Mouse (Mus musculus): ENCODE data around the gene Gpr135. TPM values are rescaled to one million over a fixed set of nuclear protein-coding genes. Genes with fewer than 3 reads are reported as not detected.

The Gpr135 gene
- polyA plus RNA-seq, 1 experiment from 2014 or later: 0.14 TPM

GRCm38 (mm10) chr12:72021543-72021942, 49.4 kb downstream of the Gpr135 start:
- Histone ChIP-seq H3K9me3 (replicated peaks; ENCODE audit: control insufficient read depth, low read length) (no peaks in the 10 kb centered on the region), H3K9ac (ENCODE audit: low read depth, low read length) (no peak overlapping the region), H3K27me3 (ENCODE audit: control insufficient read depth, insufficient read depth, low read depth, low read length) (no peaks in the 10 kb centered on the region), H3K36me3 (ENCODE audit: control insufficient read depth, insufficient read depth) (no peaks in the 10 kb centered on the region), H3K4me3 (ENCODE audit: low read depth, low read length) (no peak overlapping the region), H3K27ac (ENCODE audit: low read length) (no peak overlapping the region), H3K4me2 (ENCODE audit: low read depth, low read length) (no peak overlapping the region), H3K4me1 (ENCODE audit: control insufficient read depth, low read depth, low read length) (no peaks in the 10 kb centered on the region)
- 36% methylated on average over 5 of the region's 5 CpGs for WGBS (ENCODE audit: insufficient replicate concordance)
- no peak for ATAC-seq (ENCODE audit: low read depth)

- Histone ChIP-seq H3K27me3 (ENCODE audit: control insufficient read depth, insufficient read depth, low read depth, low read length) (no peaks in the 10 kb centered on the region), H3K36me3 (ENCODE audit: control insufficient read depth, insufficient read depth) (no peaks in the 10 kb centered on the region), H3K9ac (ENCODE audit: low read depth, low read length) (no peak overlapping the region), H3K4me1 (ENCODE audit: control insufficient read depth, low read depth, low read length) (no peaks in the 10 kb centered on the region), H3K9me3 (replicated peaks; ENCODE audit: control insufficient read depth, low read length) (no peaks in the 10 kb centered on the region), H3K4me2 (ENCODE audit: low read depth, low read length) (no peak overlapping the region), H3K27ac (ENCODE audit: low read length) (no peak overlapping the region), H3K4me3 (ENCODE audit: low read depth, low read length) (no peak overlapping the region)
- WGBS (ENCODE audit: insufficient replicate concordance): 75% methylated on average over 4 of the region's 4 CpGs
- ATAC-seq (ENCODE audit: low read depth): no peak
Measured at GRCm38 (mm10) chr12:72020285-72020684, 50.6 kb downstream of the Gpr135 start.

Other genes with a start within 250 kb of the Gpr135 start
- 9.6 and 10.2 TPM in 2 replicates for gene Daam1, start 240.0 kb downstream of the Gpr135 start, polyA plus RNA-seq (2015; fragmentation: Nextera tagmentation; extraction: Ambion mirVana)
- 9.8 and 10.2 TPM in 2 replicates for gene L3hypdh, start 14.3 kb upstream of the Gpr135 start, polyA plus RNA-seq (2015; fragmentation: Nextera tagmentation; extraction: Ambion mirVana)
- gene Jkamp, start 14.5 kb upstream of the Gpr135 start, polyA plus RNA-seq (2015; fragmentation: Nextera tagmentation; extraction: Ambion mirVana): 15.9 and 17.4 TPM in 2 replicates
- not detected in 2 replicates for gene Ccdc175, start 113.9 kb upstream of the Gpr135 start, polyA plus RNA-seq (2015; fragmentation: Nextera tagmentation; extraction: Ambion mirVana)